Mouse (Mus musculus): Measurements from ENCODE around the gene Zfp346.

DNA sequence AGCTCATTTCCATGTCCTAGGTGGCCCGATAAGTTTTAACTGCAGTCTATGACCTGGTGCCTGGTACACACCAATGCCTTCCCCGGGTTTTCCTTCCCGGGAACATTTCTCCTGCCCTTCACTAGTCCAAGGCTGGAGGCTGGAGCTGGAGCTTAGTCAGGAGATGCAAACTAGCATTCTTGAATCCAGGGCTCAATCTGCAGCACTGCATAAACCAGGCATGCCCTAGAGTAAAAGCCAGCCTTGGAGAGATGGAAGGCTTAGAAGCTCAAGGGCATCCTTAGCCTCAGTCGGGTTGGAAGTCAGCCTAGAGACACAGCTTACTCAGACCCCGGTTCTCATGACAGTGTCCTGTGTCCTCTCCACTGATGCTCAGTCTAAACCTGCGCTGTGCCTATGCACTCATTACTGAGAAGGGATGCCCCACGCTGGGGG lies 67.2 kb downstream of the Zfp346 start:
- TF ChIP-seq SRF (IDR thresholded peaks at IDR 0.05; ENCODE audit: control insufficient read depth, insufficient read length, low read depth) (no peak), POLR2A (IDR thresholded peaks at IDR 0.05; ENCODE audit: insufficient read length, low read depth) (no peak), E2F4 (IDR thresholded peaks at IDR 0.05; ENCODE audit: insufficient read depth) (no peak)
